Mouse (Mus musculus): ENCODE results near the gene Cbx8.

DNA sequence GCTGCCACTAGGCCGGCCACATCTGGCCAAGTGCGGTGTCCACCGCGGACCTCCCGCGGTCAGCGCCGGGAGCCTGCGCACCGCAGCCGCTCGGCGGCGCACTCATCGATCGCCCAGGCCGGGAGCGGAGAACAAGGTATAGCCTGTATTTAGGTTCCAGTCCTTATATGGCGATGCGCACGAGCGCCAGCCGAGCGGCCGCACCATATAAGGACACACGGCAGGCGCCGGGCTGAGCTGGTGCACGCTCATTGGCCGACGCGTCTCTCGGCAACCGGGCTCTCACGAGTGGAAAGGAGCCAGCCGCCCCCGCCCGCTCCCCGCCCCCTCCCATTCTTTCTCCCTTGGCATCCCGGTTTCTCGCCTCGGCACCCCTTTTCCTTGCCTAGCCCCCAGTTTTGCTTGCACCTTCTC, 12.5 kb upstream of the Cbx8 start:
- TF ChIP-seq CTCF (IDR thresholded peaks at IDR 0.05; ENCODE audit: control insufficient read depth, insufficient read depth, insufficient read length) = peak; percentile 83
- TF ChIP-seq FOSL1 (IDR thresholded peaks at IDR 0.05; ENCODE audit: insufficient read depth, low read length, poor library complexity, severe bottlenecking) = no peak
- TF ChIP-seq MAX (IDR thresholded peaks at IDR 0.05) = no peak
